Mouse (Mus musculus) liver, postnatal 0 days (tissue): ENCODE measurements at regions not wholly inside any gene's neighbourhood (a gene's known extent, or its start where the extent isn't known, plus 50 kb on each side); places are given as distances from the start of the nearest gene placed in this dataset.
A peak's percentile ranks its signal among the peaks of the same experiment; 100 is the strongest.

Source experiments
- ATAC-seq: fragments of 200-750 bp; cut with Nextera tagmentation; 2 replicates; pipeline ENCODE4 v1.8.0; 2017; ENCODE audit warnings: mild to moderate bottlenecking, moderate library complexity
- DNase-seq: peaks from one replicate; pipeline ENCODE4 v3.0.0-alpha.2; 2016
- H3K27ac ChIP-seq: fragments of 300-500 bp; sonication (generic); 2 replicates; pipeline ENCODE4 v1.5.1; 2014; ENCODE audit warnings: antibody characterized with exemption, moderate library complexity, mild to moderate bottlenecking, low read depth
- H3K27me3 ChIP-seq: fragments of 300-500 bp; sonication (generic); 2 replicates; pipeline ENCODE4 v1.6.1; 2014; ENCODE audit warnings: low read length, control low read depth, mixed read lengths; ENCODE audit not compliant: insufficient read depth
- H3K36me3 ChIP-seq: fragments of 300-500 bp; sonication (generic); replicated peaks from 2 replicates; pipeline ENCODE4 v1.6.1; 2014; ENCODE audit warnings: mild to moderate bottlenecking, control low read depth, low read length, moderate library complexity, mixed read lengths; ENCODE audit not compliant: insufficient read depth
- H3K4me1 ChIP-seq: fragments of 300-500 bp; sonication (generic); 2 replicates; pipeline ENCODE4 v1.6.1; 2014; ENCODE audit warnings: antibody characterized with exemption, mild to moderate bottlenecking, control low read depth; ENCODE audit not compliant: insufficient read depth
- H3K4me2 ChIP-seq: fragments of 300-500 bp; sonication (generic); 2 replicates; pipeline ENCODE4 v1.6.1; 2014; ENCODE audit warnings: low read depth, mild to moderate bottlenecking, low read length, moderate library complexity, mixed read lengths
- H3K4me3 ChIP-seq: fragments of 300-500 bp; sonication (generic); 2 replicates; pipeline ENCODE4 v1.5.1; 2014; ENCODE audit warnings: low read depth, low read length
- H3K9ac ChIP-seq: fragments of 300-500 bp; sonication (generic); replicated peaks from 2 replicates; pipeline ENCODE4 v1.6.1; 2014; ENCODE audit warnings: mild to moderate bottlenecking, moderate library complexity
- H3K9me3 ChIP-seq: fragments of 300-500 bp; sonication (generic); 2 replicates; pipeline ENCODE4 v1.6.1; 2016; ENCODE audit warnings: mild to moderate bottlenecking, control low read depth, low read length, mixed read lengths
- CTCF ChIP-seq: sonication (generic); IDR thresholded peaks from 2 replicates; pipeline ENCODE4 v1.5.1; 2016; ENCODE audit warnings: antibody characterized with exemption, low read depth
- EP300 ChIP-seq: IDR thresholded peaks from 2 replicates; pipeline ENCODE4 v1.6.1; 2016; ENCODE audit warnings: antibody characterized with exemption, low read depth, mild to moderate bottlenecking
- WGBS: fragments of 180-500 bp; shearing (Covaris S2); extraction: QIAGEN DNeasy Blood & Tissue Kit; methylation state at CpG from one replicate; pipeline ENCODE4 v1.1.7; 2014; ENCODE audit not compliant: insufficient replicate concordance; 5-methylcytosine and 5-hydroxymethylcytosine counted together

GRCm38 (mm10) chr19:59404766-59405165 is 53.4 kb upstream of the Emx2 start:
- Histone ChIP-seq H3K4me3 (no peak overlapping the region), H3K9me3 (no peaks in the 10 kb centered on the region), H3K27me3 (peaks cover 18% of the 10 kb centered on the region; the same call in 1 of the 2 replicates), H3K36me3 (no peaks in the 10 kb centered on the region), H3K4me1 (no peaks in the 10 kb centered on the region), H3K9ac (no peak overlapping the region), H3K4me2 (no peak overlapping the region), H3K27ac (no peak overlapping the region)
- DNase-seq (no peak), ATAC-seq (no peak)
- no peak for TF ChIP-seq EP300
- no peak for TF ChIP-seq CTCF
- WGBS, result 80% methylated on average over 1 of the region's 1 CpGs

GRCm38 (mm10) chr19:59405616-59406015 is 52.6 kb upstream of the Emx2 start:
- no peaks in the 10 kb centered on the region for H3K9me3 ChIP-seq
- 61% methylated on average over 5 of the region's 5 CpGs for WGBS
- H3K4me1 ChIP-seq, result no peaks in the 10 kb centered on the region
- ATAC-seq (no peak), DNase-seq (no peak)
- H3K36me3 ChIP-seq, result no peaks in the 10 kb centered on the region
- H3K27me3 ChIP-seq, result peaks cover 10% of the 10 kb centered on the region; the same call in 1 of the 2 replicates
- H3K4me3 ChIP-seq, result no peak overlapping the region
- TF ChIP-seq CTCF (no peak), EP300 (no peak)
- no peak overlapping the region for H3K4me2 ChIP-seq
- H3K27ac ChIP-seq, result no peak overlapping the region
- no peak overlapping the region for H3K9ac ChIP-seq

GRCm38 (mm10) chr19:59408094-59408493 is 50.1 kb upstream of the Emx2 start:
- Histone ChIP-seq H3K27me3 (peaks cover 6% of the 10 kb centered on the region; the same call in 1 of the 2 replicates), H3K9ac (no peak overlapping the region), H3K4me3 (no peak overlapping the region), H3K4me2 (no peak overlapping the region), H3K9me3 (no peaks in the 10 kb centered on the region), H3K36me3 (no peaks in the 10 kb centered on the region), H3K27ac (no peak overlapping the region), H3K4me1 (no peaks in the 10 kb centered on the region)
- TF ChIP-seq EP300, result no peak
- no peak for TF ChIP-seq CTCF
- DNase-seq (peak; percentile 47), ATAC-seq (peak; percentile 88)
- WGBS, result 47% methylated on average over 2 of the region's 2 CpGs
